Comparison of ENCODE assay signal across 13 mouse cellular contexts in the genomic region with DNA sequence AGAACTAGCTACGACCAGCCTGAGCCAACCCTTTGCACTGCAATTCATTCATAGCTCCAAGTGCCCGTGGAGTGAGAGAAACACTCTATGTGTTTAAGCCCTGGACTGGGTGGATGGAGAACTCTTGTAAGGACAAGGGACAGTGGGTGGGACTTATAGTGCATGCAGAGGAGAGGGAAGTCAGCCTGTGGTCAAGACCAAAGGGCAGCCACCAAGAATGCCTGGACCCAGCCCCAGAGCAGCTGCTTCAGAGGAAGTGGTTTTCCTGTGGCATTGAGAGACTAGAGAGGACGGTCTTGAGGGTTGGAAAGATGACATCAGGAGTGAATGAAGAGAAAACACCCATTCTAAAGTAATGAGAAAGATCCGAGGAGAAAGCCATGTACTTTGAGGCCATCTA. TPM values are rescaled to one million over a fixed set of nuclear protein-coding genes. Genes with fewer than 3 reads are reported as not detected.
DNase-seq lines count a peak whose midpoint lies in the region; ATAC-seq lines count a peak whose summit lies in the region.
"Had no signal": no experiment of that assay in that cellular context is flagged by ENCODE, and none has a peak within 500 bp of the region (broad histone marks: within the 10 kb centered on the region; RNA-seq: fewer than 3 reads in every experiment).

No protein-coding gene starts in this region.

- peak; percentile 83 for ATAC-seq in granulocyte monocyte progenitor cell, adult 5-6 weeks (replicated peaks; ENCODE audit: poor library complexity, severe bottlenecking)
- ATAC-seq in midbrain, embryonic 16.5 days: no peak
- no peak for ATAC-seq in intestine, embryonic 15.5 days

- WGBS in midbrain, embryonic 16.5 days: 71% methylated on average over 4 of the region's 4 CpGs
- WGBS in intestine, embryonic 15.5 days: 78% methylated on average over 4 of the region's 4 CpGs

- no peak overlapping the region for H3K4me2 ChIP-seq in midbrain, embryonic 16.5 days (ENCODE audit: low read length)
- no peak overlapping the region for H3K4me2 ChIP-seq in intestine, embryonic 15.5 days (replicated peaks)
- H3K4me2 ChIP-seq: hindbrain, embryonic 15.5 days; midbrain, embryonic 11.5 days had no signal

- H3K9me3 ChIP-seq in midbrain, embryonic 16.5 days (replicated peaks; ENCODE audit: control insufficient read depth, low read length, poor library complexity, severe bottlenecking): 0 out of 2 replicates have a peak, but pooled peaks cover 3% of the 10 kb centered on the region
- no peaks in the 10 kb centered on the region for H3K9me3 ChIP-seq in intestine, embryonic 15.5 days
- H3K9me3 ChIP-seq: hindbrain, embryonic 15.5 days had no signal

- peaks cover 3% of the 10 kb centered on the region; the same call in 1 of the 2 replicates for H3K4me1 ChIP-seq in midbrain, embryonic 16.5 days (ENCODE audit: control insufficient read depth, insufficient read depth, low read length)
- H3K4me1 ChIP-seq in intestine, embryonic 15.5 days (replicated peaks): peaks cover 4% of the 10 kb centered on the region

- intact Hi-C loops in gastrocnemius, postnatal 14 days (cut with DNase I; ENCODE audit: low total_unique reads): no loop called here

- H3K9ac ChIP-seq in midbrain, embryonic 16.5 days (ENCODE audit: low read depth, low read length): no peak overlapping the region
- H3K9ac ChIP-seq in intestine, embryonic 15.5 days: no peak overlapping the region
- H3K9ac ChIP-seq: hindbrain, embryonic 15.5 days had no signal

- H3K27ac ChIP-seq in midbrain, embryonic 16.5 days (ENCODE audit: low read length): no peak overlapping the region
- H3K27ac ChIP-seq in intestine, embryonic 15.5 days: no peak overlapping the region
- H3K27ac ChIP-seq: hindbrain, embryonic 15.5 days had no signal

- H3K4me3 ChIP-seq in midbrain, embryonic 16.5 days (ENCODE audit: low read depth, low read length): no peak overlapping the region
- no peak overlapping the region for H3K4me3 ChIP-seq in intestine, embryonic 15.5 days (replicated peaks)
- H3K4me3 ChIP-seq: hindbrain, embryonic 15.5 days had no signal

- H3K27me3 ChIP-seq in midbrain, embryonic 16.5 days (ENCODE audit: control insufficient read depth, insufficient read depth, low read depth, low read length): peaks cover 11% of the 10 kb centered on the region; the same call in 1 of the 2 replicates
- peaks cover 15% of the 10 kb centered on the region for H3K27me3 ChIP-seq in intestine, embryonic 15.5 days (replicated peaks)

- peak; percentile 20 for DNase-seq in gastrocnemius, postnatal 14 days
- DNase-seq in gastrocnemius, postnatal 4 days (ENCODE audit: low spot score in 2 of 2): no peak
- DNase-seq in 3T3-L1 (ENCODE audit: low read depth, low spot score): peak; percentile 32
- peak; percentile 8 for DNase-seq in lung, postnatal 10 days
- no peak for DNase-seq in cerebellum, postnatal 36 days
- DNase-seq: retina, postnatal 1 day; thymus, adult 18-20 months had no signal

- H3K36me3 ChIP-seq in midbrain, embryonic 16.5 days (ENCODE audit: control insufficient read depth, insufficient read depth, low read length): no peaks in the 10 kb centered on the region
- H3K36me3 ChIP-seq in intestine, embryonic 15.5 days: no peaks in the 10 kb centered on the region
- H3K36me3 ChIP-seq: hindbrain, embryonic 15.5 days had no signal

RNA-seq across cellular contexts. Expression of a gene that starts 5.2 kb away (rescaled TPM):
- 1 to 10 TPM; 1.3 to 2.4 TPM for total RNA-seq in gastrocnemius, postnatal 14 days (2021)
- total RNA-seq in gastrocnemius, postnatal 4 days (2021): 1 to 10 TPM; 3.6 to 4.1 TPM
- total RNA-seq in granulocyte monocyte progenitor cell, adult 5-6 weeks (2014; fragmentation: Nextera tagmentation): 6.6 and 13.3 TPM in 2 replicates
- 6.2 and 15.6 TPM in 2 replicates for total RNA-seq in granulocyte monocyte progenitor cell, adult 5-6 weeks (2017)
- 0.73 and 1.0 TPM in 2 replicates for polyA plus RNA-seq in midbrain, embryonic 16.5 days (2015; fragmentation: Nextera tagmentation; extraction: Ambion mirVana)
- 1.4 and 4.0 TPM in 2 replicates for polyA plus RNA-seq in intestine, embryonic 15.5 days (2015; fragmentation: Nextera tagmentation; extraction: Ambion mirVana)

RNA-seq across cellular contexts. Expression of a gene that starts 33.1 kb away (rescaled TPM):
- not detected for total RNA-seq in gastrocnemius, postnatal 14 days (2021)
- total RNA-seq in gastrocnemius, postnatal 4 days (2021): not detected
- total RNA-seq in granulocyte monocyte progenitor cell, adult 5-6 weeks (2014; fragmentation: Nextera tagmentation): not detected in 2 replicates
- total RNA-seq in granulocyte monocyte progenitor cell, adult 5-6 weeks (2017): not detected in 2 replicates
- polyA plus RNA-seq in midbrain, embryonic 16.5 days (2015; fragmentation: Nextera tagmentation; extraction: Ambion mirVana): not detected in 2 replicates
- polyA plus RNA-seq in intestine, embryonic 15.5 days (2015; fragmentation: Nextera tagmentation; extraction: Ambion mirVana): not detected in 2 replicates
- total RNA-seq: left cerebral cortex, postnatal 25 days had no signal
- polyA plus RNA-seq: hindbrain, embryonic 15.5 days; midbrain, embryonic 11.5 days had no signal

RNA-seq across cellular contexts. Expression of a gene that starts 50.5 kb away (rescaled TPM):
- total RNA-seq in gastrocnemius, postnatal 14 days (2021): not detected
- not detected for total RNA-seq in gastrocnemius, postnatal 4 days (2021)
- not detected in 2 replicates for total RNA-seq in granulocyte monocyte progenitor cell, adult 5-6 weeks (2014; fragmentation: Nextera tagmentation)
- not detected in 2 replicates for total RNA-seq in granulocyte monocyte progenitor cell, adult 5-6 weeks (2017)
- not detected in 2 replicates for polyA plus RNA-seq in midbrain, embryonic 16.5 days (2015; fragmentation: Nextera tagmentation; extraction: Ambion mirVana)
- not detected in 2 replicates for polyA plus RNA-seq in intestine, embryonic 15.5 days (2015; fragmentation: Nextera tagmentation; extraction: Ambion mirVana)
- total RNA-seq: left cerebral cortex, postnatal 25 days had no signal
- polyA plus RNA-seq: hindbrain, embryonic 15.5 days had no signal

Comparison
In these comparisons a context has a peak if more than half of its experiments do, and no peak if none do; other contexts are left out.
1. DNase-seq: peak in gastrocnemius, postnatal 14 days (single experiment), 3T3-L1 (single experiment) and lung, postnatal 10 days (single experiment); none in gastrocnemius, postnatal 4 days (0 of 2) and cerebellum, postnatal 36 days (0 of 2).